Mouse (Mus musculus): ENCODE measurements at regions not wholly inside any gene's neighbourhood (a gene's known extent, or its start where the extent isn't known, plus 50 kb on each side); places are given as distances from the start of the nearest gene placed in this dataset.

DNA sequence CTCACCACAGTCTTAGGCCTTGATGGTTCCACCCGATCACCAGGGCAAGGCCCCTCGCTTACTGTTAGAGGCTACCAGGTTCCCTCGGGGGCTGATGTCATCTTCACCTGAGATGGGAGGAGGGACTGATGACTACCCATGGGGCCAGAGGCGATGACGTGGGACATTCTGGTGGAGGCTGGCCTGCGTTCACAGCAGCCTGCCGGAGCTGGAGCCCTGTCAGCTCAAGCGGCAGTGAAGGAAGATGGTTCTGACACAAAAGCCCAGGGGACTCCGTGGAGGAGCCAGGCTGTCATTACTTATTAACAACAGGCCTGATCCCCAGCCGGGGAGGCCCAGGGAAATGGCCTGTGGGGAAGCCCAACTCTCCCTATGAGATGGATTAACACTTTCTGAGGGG lies 121.3 kb upstream of the Atp6ap2 start:
- peaks cover 16% of the 10 kb centered on the region for H3K4me1 ChIP-seq (ENCODE audit: control insufficient read depth, insufficient read depth, low read length)
- TF ChIP-seq POLR2A (IDR thresholded peaks at IDR 0.05; ENCODE audit: insufficient read depth, low read depth, low read length) (no peak), CTCF (IDR thresholded peaks at IDR 0.05; ENCODE audit: insufficient read depth, low read depth, low read length) (no peak)
- no peak overlapping the region for H3K27ac ChIP-seq (ENCODE audit: insufficient read depth, low read depth, low read length)
- H3K4me3 ChIP-seq (ENCODE audit: insufficient read depth, low read depth, low read length) = no peak overlapping the region
- WGBS = 74% methylated on average over 10 of the region's 10 CpGs

DNA sequence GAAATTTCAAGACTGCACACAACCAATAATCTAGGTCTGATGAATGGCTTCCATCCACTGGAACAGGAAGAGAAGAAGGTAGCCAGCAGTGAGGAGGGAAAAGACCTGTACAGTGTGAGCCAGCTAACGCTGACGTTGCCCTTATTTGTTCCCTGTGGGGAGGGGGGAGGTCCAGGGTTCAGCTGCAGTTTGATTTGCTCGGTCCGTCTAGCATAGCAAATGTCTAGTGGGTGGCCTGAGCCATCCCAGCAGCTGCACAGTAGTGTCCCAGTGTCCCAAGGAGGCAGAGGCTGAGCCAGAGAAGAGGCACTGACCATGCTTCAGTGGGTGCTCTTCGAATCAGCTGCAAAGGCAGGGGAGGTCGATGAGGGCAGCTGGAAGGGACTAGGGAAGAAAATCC lies 120.7 kb upstream of the Atp6ap2 start:
- no peak overlapping the region for H3K27ac ChIP-seq (ENCODE audit: insufficient read depth, low read depth, low read length)
- TF ChIP-seq CTCF (IDR thresholded peaks at IDR 0.05; ENCODE audit: insufficient read depth, low read depth, low read length) (no peak), POLR2A (IDR thresholded peaks at IDR 0.05; ENCODE audit: insufficient read depth, low read depth, low read length) (no peak)
- WGBS = 49% methylated on average over 6 of the region's 6 CpGs
- H3K4me1 ChIP-seq (ENCODE audit: control insufficient read depth, insufficient read depth, low read length) = peaks cover 16% of the 10 kb centered on the region
- no peak overlapping the region for H3K4me3 ChIP-seq (ENCODE audit: insufficient read depth, low read depth, low read length)

DNA sequence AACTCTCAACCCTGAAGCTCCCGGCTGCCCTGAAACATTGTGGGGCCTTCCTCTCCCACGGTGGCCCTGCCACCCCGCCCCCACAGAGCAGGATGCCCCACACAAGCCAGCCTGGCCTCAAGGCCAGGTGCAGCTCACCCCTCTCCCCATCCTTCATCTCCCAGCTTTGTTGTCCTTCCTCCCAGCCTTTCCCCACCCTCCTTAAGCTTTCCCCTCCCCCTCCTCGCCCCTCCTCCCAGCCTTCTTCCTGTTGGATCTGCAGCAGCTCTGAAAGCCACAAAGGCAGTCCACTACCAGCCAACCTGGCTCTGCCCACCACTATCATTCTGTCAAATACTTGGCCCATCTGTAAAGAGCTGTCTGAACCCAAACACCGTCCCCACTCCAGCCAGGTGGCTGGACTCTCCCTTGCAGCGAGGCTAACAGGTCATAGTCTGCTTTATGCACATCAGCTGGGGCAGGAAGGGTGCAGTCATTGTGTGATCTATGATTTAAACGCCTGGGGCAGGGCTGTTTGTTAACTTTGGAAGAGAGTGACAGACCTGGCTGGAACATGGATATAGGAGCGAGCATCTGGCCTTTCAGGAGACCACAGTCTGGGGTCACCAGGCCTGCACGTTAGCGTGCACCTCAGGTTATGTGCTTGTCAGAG lies 119.9 kb upstream of the Atp6ap2 start:
- TF ChIP-seq CTCF (IDR thresholded peaks at IDR 0.05; ENCODE audit: insufficient read depth, low read depth, low read length) (no peak), POLR2A (IDR thresholded peaks at IDR 0.05; ENCODE audit: insufficient read depth, low read depth, low read length) (no peak)
- H3K4me1 ChIP-seq (ENCODE audit: control insufficient read depth, insufficient read depth, low read length) = peaks cover 16% of the 10 kb centered on the region
- WGBS = 68% methylated on average over 10 of the region's 10 CpGs
- no peak overlapping the region for H3K4me3 ChIP-seq (ENCODE audit: insufficient read depth, low read depth, low read length)
- no peak overlapping the region for H3K27ac ChIP-seq (ENCODE audit: insufficient read depth, low read depth, low read length)

DNA sequence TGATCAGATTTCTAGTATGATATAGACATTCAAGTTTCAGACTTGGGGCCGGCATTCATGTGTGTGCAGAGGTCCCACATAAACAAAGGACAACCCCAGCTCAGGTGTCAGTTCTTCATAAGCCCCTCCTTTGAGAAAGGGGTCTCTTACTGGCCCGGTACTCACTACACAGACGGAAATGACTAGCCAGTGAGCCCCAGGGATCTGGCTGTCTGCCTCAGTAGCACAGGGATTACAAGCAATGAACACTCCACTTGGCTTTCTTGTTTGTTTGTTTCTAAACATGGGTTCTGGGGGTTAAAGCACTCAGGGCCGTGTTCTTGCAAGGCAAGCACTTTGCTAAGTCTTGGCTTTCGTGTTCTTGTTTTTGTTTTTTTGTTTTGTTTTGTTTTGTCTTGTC lies 115.3 kb upstream of the Atp6ap2 start:
- no peak overlapping the region for H3K4me3 ChIP-seq (ENCODE audit: insufficient read depth, low read depth, low read length)
- H3K27ac ChIP-seq (ENCODE audit: insufficient read depth, low read depth, low read length) = no peak overlapping the region
- 76% methylated on average over 5 of the region's 5 CpGs for WGBS
- TF ChIP-seq CTCF (IDR thresholded peaks at IDR 0.05; ENCODE audit: insufficient read depth, low read depth, low read length) (no peak), POLR2A (IDR thresholded peaks at IDR 0.05; ENCODE audit: insufficient read depth, low read depth, low read length) (no peak)
- H3K4me1 ChIP-seq (ENCODE audit: control insufficient read depth, insufficient read depth, low read length) = peaks cover 6% of the 10 kb centered on the region

DNA sequence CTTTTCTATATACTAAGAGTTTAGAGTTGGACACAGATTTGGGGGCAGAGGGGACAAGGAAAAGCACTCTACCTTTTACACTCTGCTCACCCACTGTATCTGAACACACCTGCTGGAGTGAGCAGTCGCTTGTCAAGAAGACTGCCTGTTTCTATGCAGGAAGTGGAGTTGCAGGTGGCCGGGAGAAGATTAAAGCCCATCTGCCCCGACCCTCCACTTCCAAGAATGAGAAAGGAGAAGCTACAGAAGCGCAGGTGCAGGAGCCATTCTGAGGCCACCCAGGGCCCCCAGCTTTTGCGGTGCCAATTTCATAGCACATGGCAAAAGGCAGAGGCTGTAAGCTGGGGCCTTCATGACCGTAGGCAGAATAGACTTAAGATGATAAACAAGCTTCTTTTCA lies 108.4 kb upstream of the Atp6ap2 start:
- Histone ChIP-seq H3K4me3 (ENCODE audit: insufficient read depth, low read depth, low read length) (no peak overlapping the region), H3K4me1 (ENCODE audit: control insufficient read depth, insufficient read depth, low read length) (no peaks in the 10 kb centered on the region), H3K27ac (ENCODE audit: insufficient read depth, low read depth, low read length) (no peak overlapping the region)
- TF ChIP-seq POLR2A (IDR thresholded peaks at IDR 0.05; ENCODE audit: insufficient read depth, low read depth, low read length) = no peak
- no peak for TF ChIP-seq CTCF (IDR thresholded peaks at IDR 0.05; ENCODE audit: insufficient read depth, low read depth, low read length)
- WGBS = 89% methylated on average over 6 of the region's 6 CpGs

DNA sequence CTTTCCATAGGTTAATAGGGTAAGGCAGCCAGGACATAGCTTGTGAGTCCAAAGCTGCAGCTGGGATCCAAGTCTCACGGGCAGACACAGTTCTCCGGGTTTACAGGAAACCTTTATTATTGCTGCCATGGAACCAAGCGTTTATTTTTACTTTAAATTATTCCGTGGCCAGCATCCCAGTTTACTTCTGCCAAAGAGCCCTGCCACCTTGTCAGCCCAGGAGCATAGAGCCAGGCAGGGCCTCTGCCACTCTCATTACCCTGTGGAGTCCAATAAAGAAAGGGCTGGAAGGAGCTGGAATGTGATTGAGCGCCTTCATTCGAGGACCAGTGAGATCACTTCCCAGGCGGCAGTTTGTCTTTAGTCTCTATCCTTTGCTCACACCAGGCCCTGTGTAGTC lies 96.6 kb upstream of the Atp6ap2 start:
- 59% methylated on average over 7 of the region's 7 CpGs for WGBS

DNA sequence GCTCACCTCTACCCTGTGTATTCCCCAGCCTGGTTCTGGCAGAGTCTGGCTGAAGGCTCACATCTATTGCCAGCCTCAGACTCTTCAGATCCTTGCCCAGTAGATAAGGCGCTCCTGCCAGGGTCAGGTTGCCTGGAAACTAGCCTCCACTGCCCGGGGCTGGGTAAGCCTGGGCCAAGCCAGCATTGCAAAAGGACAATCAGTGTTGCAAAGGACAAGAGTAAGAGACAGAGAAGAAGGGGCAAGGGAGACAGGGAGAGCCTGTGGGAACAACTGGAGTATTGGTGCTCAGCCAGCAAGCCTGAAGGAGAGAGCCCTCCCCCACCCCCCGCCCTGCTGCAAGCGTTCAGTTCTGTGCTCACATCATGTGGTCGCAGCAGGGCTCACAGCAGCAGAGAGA lies 94.4 kb upstream of the Atp6ap2 start:
- H3K4me3 ChIP-seq (ENCODE audit: insufficient read depth, low read depth, low read length) = no peak overlapping the region
- WGBS = 40% methylated on average over 5 of the region's 5 CpGs
- H3K27ac ChIP-seq (ENCODE audit: insufficient read depth, low read depth, low read length) = no peak overlapping the region
- H3K4me1 ChIP-seq (ENCODE audit: control insufficient read depth, insufficient read depth, low read length) = peaks cover 15% of the 10 kb centered on the region; the same call in 1 of the 2 replicates
- TF ChIP-seq CTCF (IDR thresholded peaks at IDR 0.05; ENCODE audit: insufficient read depth, low read depth, low read length) (no peak), POLR2A (IDR thresholded peaks at IDR 0.05; ENCODE audit: insufficient read depth, low read depth, low read length) (no peak)

More for the DNA sequence above, 96.6 kb upstream of the Atp6ap2 start:
- Histone ChIP-seq H3K4me1 (ENCODE audit: control insufficient read depth, insufficient read depth, low read length) (peaks cover 15% of the 10 kb centered on the region; the same call in 1 of the 2 replicates), H3K27ac (ENCODE audit: insufficient read depth, low read depth, low read length) (no peak overlapping the region), H3K4me3 (ENCODE audit: insufficient read depth, low read depth, low read length) (no peak overlapping the region)
- TF ChIP-seq CTCF (IDR thresholded peaks at IDR 0.05; ENCODE audit: insufficient read depth, low read depth, low read length) = no peak
- TF ChIP-seq POLR2A (IDR thresholded peaks at IDR 0.05; ENCODE audit: insufficient read depth, low read depth, low read length) = no peak

DNA sequence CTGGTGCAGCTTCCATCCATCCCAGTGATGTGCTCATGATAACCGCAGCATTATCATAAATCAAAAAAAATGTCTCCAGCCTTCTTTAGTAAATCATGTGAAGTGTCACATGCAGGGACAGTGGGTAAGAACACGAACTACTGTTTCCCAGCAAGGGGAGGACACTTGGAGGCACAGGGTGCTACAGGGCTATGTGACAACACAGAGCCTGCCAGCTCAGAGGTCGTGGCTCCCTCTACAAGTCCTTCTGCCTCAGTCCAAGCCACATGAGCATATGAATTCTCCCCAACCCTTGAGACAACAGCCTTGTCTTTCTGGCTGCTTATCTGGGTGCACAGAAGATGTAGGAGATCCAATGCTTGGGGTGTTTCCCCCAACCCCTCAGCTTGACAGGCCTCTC lies 93.7 kb upstream of the Atp6ap2 start:
- no peak overlapping the region for H3K4me3 ChIP-seq (ENCODE audit: insufficient read depth, low read depth, low read length)
- no peak overlapping the region for H3K27ac ChIP-seq (ENCODE audit: insufficient read depth, low read depth, low read length)
- WGBS = 71% methylated on average over 3 of the region's 3 CpGs
- no peak for TF ChIP-seq CTCF (IDR thresholded peaks at IDR 0.05; ENCODE audit: insufficient read depth, low read depth, low read length)
- no peak for TF ChIP-seq POLR2A (IDR thresholded peaks at IDR 0.05; ENCODE audit: insufficient read depth, low read depth, low read length)
- peaks cover 15% of the 10 kb centered on the region; the same call in 1 of the 2 replicates for H3K4me1 ChIP-seq (ENCODE audit: control insufficient read depth, insufficient read depth, low read length)

DNA sequence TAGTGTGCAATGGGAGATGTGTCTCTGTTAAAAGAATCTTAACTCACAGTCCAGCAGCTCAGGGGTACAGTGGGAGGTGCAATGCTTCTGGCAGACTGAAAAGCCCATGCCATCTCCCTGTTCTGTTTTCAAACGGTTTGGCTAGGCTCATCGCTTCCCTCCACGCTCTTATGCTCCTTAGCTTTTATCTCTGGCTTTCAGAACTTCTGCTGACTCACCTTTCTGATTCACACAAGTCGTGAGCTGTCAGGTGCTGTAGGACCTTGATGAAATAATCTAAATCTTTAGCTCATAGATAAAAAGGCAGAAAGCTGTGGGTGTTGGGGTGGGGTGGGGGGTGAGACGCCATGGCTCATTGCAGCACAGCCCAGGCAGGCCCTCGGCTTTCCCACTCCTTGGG lies 93.1 kb upstream of the Atp6ap2 start:
- Histone ChIP-seq H3K27ac (ENCODE audit: insufficient read depth, low read depth, low read length) (no peak overlapping the region), H3K4me3 (ENCODE audit: insufficient read depth, low read depth, low read length) (no peak overlapping the region), H3K4me1 (ENCODE audit: control insufficient read depth, insufficient read depth, low read length) (peaks cover 15% of the 10 kb centered on the region; the same call in 1 of the 2 replicates)
- TF ChIP-seq CTCF (IDR thresholded peaks at IDR 0.05; ENCODE audit: insufficient read depth, low read depth, low read length) (no peak), POLR2A (IDR thresholded peaks at IDR 0.05; ENCODE audit: insufficient read depth, low read depth, low read length) (no peak)
- 69% methylated on average over 6 of the region's 6 CpGs for WGBS

All from olfactory bulb, adult 2 months (tissue).